Mouse (Mus musculus): ENCODE measurements around the gene Txnrd1. TPM values are rescaled to one million over a fixed set of nuclear protein-coding genes. Genes with fewer than 3 reads are reported as not detected.
A peak's percentile ranks its signal among the peaks of the same experiment; 100 is the strongest.

The Txnrd1 gene
- polyA plus RNA-seq, 1 experiment = 80.6 TPM

GRCm38 (mm10) chr10:82800094-82800493, 33.7 kb upstream of the Txnrd1 start:
- no peak overlapping the region for H3K4me3 ChIP-seq (replicated peaks)
- H3K27me3 ChIP-seq (replicated peaks) = peaks cover 8% of the 10 kb centered on the region
- H3K4me1 ChIP-seq = peaks cover 32% of the 10 kb centered on the region
- TF ChIP-seq FLI1 (IDR thresholded peaks at IDR 0.05; ENCODE audit: low read length) = no peak
- no peak for TF ChIP-seq GATA1 (IDR thresholded peaks at IDR 0.05; ENCODE audit: borderline replicate concordance, low read length)
- H3K36me3 ChIP-seq (replicated peaks; ENCODE audit: low read length) = peaks cover 3% of the 10 kb centered on the region
- peaks cover 10% of the 10 kb centered on the region for H3K9me3 ChIP-seq

GRCm38 (mm10) chr10:82804396-82804795, 29.4 kb upstream of the Txnrd1 start:
- H3K36me3 ChIP-seq (replicated peaks; ENCODE audit: low read length) = peaks cover 3% of the 10 kb centered on the region
- H3K9me3 ChIP-seq = peaks cover 10% of the 10 kb centered on the region
- H3K4me3 ChIP-seq (replicated peaks) = no peak overlapping the region
- peaks cover 34% of the 10 kb centered on the region for H3K4me1 ChIP-seq
- no peak for TF ChIP-seq GATA1 (IDR thresholded peaks at IDR 0.05; ENCODE audit: borderline replicate concordance, low read length)
- TF ChIP-seq FLI1 (IDR thresholded peaks at IDR 0.05; ENCODE audit: low read length) = no peak
- peaks cover 3% of the 10 kb centered on the region for H3K27me3 ChIP-seq (replicated peaks)

GRCm38 (mm10) chr10:82805111-82805510, 28.6 kb upstream of the Txnrd1 start:
- H3K36me3 ChIP-seq (replicated peaks; ENCODE audit: low read length) = peaks cover 3% of the 10 kb centered on the region
- H3K4me1 ChIP-seq = peaks cover 32% of the 10 kb centered on the region
- TF ChIP-seq GATA1 (IDR thresholded peaks at IDR 0.05; ENCODE audit: borderline replicate concordance, low read length) (no peak), FLI1 (IDR thresholded peaks at IDR 0.05; ENCODE audit: low read length) (no peak)
- H3K4me3 ChIP-seq (replicated peaks) = no peak overlapping the region
- peaks cover 10% of the 10 kb centered on the region for H3K9me3 ChIP-seq
- peaks cover 2% of the 10 kb centered on the region for H3K27me3 ChIP-seq (replicated peaks)

- Histone ChIP-seq H3K4me1 (peaks cover 33% of the 10 kb centered on the region), H3K9me3 (peaks cover 10% of the 10 kb centered on the region), H3K27me3 (replicated peaks) (no peaks in the 10 kb centered on the region), H3K36me3 (replicated peaks; ENCODE audit: low read length) (peaks cover 3% of the 10 kb centered on the region), H3K4me3 (replicated peaks) (no peak overlapping the region)
- no peak for TF ChIP-seq FLI1 (IDR thresholded peaks at IDR 0.05; ENCODE audit: low read length)
- TF ChIP-seq GATA1 (IDR thresholded peaks at IDR 0.05; ENCODE audit: borderline replicate concordance, low read length) = no peak
These were observed 27.3 kb upstream of the Txnrd1 start for GRCm38 (mm10) chr10:82806414-82806813.

GRCm38 (mm10) chr10:82807238-82807637, 26.5 kb upstream of the Txnrd1 start:
- Histone ChIP-seq H3K9me3 (peaks cover 3% of the 10 kb centered on the region), H3K4me3 (replicated peaks) (no peak overlapping the region), H3K36me3 (replicated peaks; ENCODE audit: low read length) (no peaks in the 10 kb centered on the region), H3K27me3 (replicated peaks) (no peaks in the 10 kb centered on the region), H3K4me1 (peaks cover 39% of the 10 kb centered on the region)
- TF ChIP-seq GATA1 (IDR thresholded peaks at IDR 0.05; ENCODE audit: borderline replicate concordance, low read length) = no peak
- TF ChIP-seq FLI1 (IDR thresholded peaks at IDR 0.05; ENCODE audit: low read length) = no peak

- Histone ChIP-seq H3K36me3 (replicated peaks; ENCODE audit: low read length) (no peaks in the 10 kb centered on the region), H3K27me3 (replicated peaks) (no peaks in the 10 kb centered on the region), H3K4me3 (replicated peaks) (peak overlapping the region; percentile 70), H3K4me1 (peaks cover 45% of the 10 kb centered on the region), H3K9me3 (no peaks in the 10 kb centered on the region)
- no peak for TF ChIP-seq GATA1 (IDR thresholded peaks at IDR 0.05; ENCODE audit: borderline replicate concordance, low read length)
- TF ChIP-seq FLI1 (IDR thresholded peaks at IDR 0.05; ENCODE audit: low read length) = no peak
These were observed 25.6 kb upstream of the Txnrd1 start for GRCm38 (mm10) chr10:82808155-82808554.

- TF ChIP-seq FLI1 (IDR thresholded peaks at IDR 0.05; ENCODE audit: low read length) (no peak), GATA1 (IDR thresholded peaks at IDR 0.05; ENCODE audit: borderline replicate concordance, low read length) (no peak)
- no peak overlapping the region for H3K4me3 ChIP-seq (replicated peaks)
- no peaks in the 10 kb centered on the region for H3K36me3 ChIP-seq (replicated peaks; ENCODE audit: low read length)
- H3K27me3 ChIP-seq (replicated peaks) = no peaks in the 10 kb centered on the region
- H3K9me3 ChIP-seq = no peaks in the 10 kb centered on the region
- H3K4me1 ChIP-seq = peaks cover 52% of the 10 kb centered on the region
These were observed 24.9 kb upstream of the Txnrd1 start for GRCm38 (mm10) chr10:82808891-82809290.

- Histone ChIP-seq H3K36me3 (replicated peaks; ENCODE audit: low read length) (no peaks in the 10 kb centered on the region), H3K4me3 (replicated peaks) (no peak overlapping the region), H3K9me3 (no peaks in the 10 kb centered on the region), H3K27me3 (replicated peaks) (no peaks in the 10 kb centered on the region), H3K4me1 (peaks cover 57% of the 10 kb centered on the region)
- TF ChIP-seq FLI1 (IDR thresholded peaks at IDR 0.05; ENCODE audit: low read length) (no peak), GATA1 (IDR thresholded peaks at IDR 0.05; ENCODE audit: borderline replicate concordance, low read length) (no peak)
These were observed 24.4 kb upstream of the Txnrd1 start for GRCm38 (mm10) chr10:82809352-82809751.

GRCm38 (mm10) chr10:82811855-82812431, 21.8 kb upstream of the Txnrd1 start:
- peak overlapping the region; percentile 96 for H3K4me3 ChIP-seq (replicated peaks)
- H3K9me3 ChIP-seq = no peaks in the 10 kb centered on the region
- no peaks in the 10 kb centered on the region for H3K27me3 ChIP-seq (replicated peaks)
- H3K36me3 ChIP-seq (replicated peaks; ENCODE audit: low read length) = no peaks in the 10 kb centered on the region
- no peak for TF ChIP-seq FLI1 (IDR thresholded peaks at IDR 0.05; ENCODE audit: low read length)
- no peak for TF ChIP-seq GATA1 (IDR thresholded peaks at IDR 0.05; ENCODE audit: borderline replicate concordance, low read length)
- H3K4me1 ChIP-seq = peaks cover 71% of the 10 kb centered on the region

GRCm38 (mm10) chr10:82814096-82814970, 19.4 kb upstream of the Txnrd1 start:
- no peaks in the 10 kb centered on the region for H3K27me3 ChIP-seq (replicated peaks)
- H3K36me3 ChIP-seq (replicated peaks; ENCODE audit: low read length) = no peaks in the 10 kb centered on the region
- peak overlapping the region; percentile 87 for H3K4me3 ChIP-seq (replicated peaks)
- TF ChIP-seq GATA1 (IDR thresholded peaks at IDR 0.05; ENCODE audit: borderline replicate concordance, low read length) (no peak), FLI1 (IDR thresholded peaks at IDR 0.05; ENCODE audit: low read length) (peak; percentile 84)
- no peaks in the 10 kb centered on the region for H3K9me3 ChIP-seq
- H3K4me1 ChIP-seq = peaks cover 62% of the 10 kb centered on the region

Data from megakaryocyte, embryonic 14.5 days (primary cell).